Mouse (Mus musculus) hindbrain, embryonic 13.5 days (tissue): ENCODE measurements at regions not wholly inside any gene's neighbourhood (a gene's known extent, or its start where the extent isn't known, plus 50 kb on each side); places are given as distances from the start of the nearest gene placed in this dataset.

Source experiments
- ATAC-seq: fragments of 200-750 bp; cut with Nextera tagmentation; 2 replicates; pipeline ENCODE4 v1.8.0; 2017; ENCODE audit warnings: moderate TSS enrichment; ENCODE audit not compliant: low FRiP score
- H3K27ac ChIP-seq: fragments of 300-500 bp; sonication (generic); 2 replicates; pipeline ENCODE4 v1.5.1; 2015; ENCODE audit warnings: inconsistent platforms, mild to moderate bottlenecking, moderate library complexity
- H3K27me3 ChIP-seq: fragments of 300-500 bp; sonication (generic); 2 replicates; pipeline ENCODE4 v1.6.1; 2015; ENCODE audit warnings: mild to moderate bottlenecking, inconsistent platforms
- H3K36me3 ChIP-seq: fragments of 300-500 bp; sonication (generic); 2 replicates; pipeline ENCODE4 v1.6.1; 2015; ENCODE audit warnings: mild to moderate bottlenecking, inconsistent platforms
- H3K4me1 ChIP-seq: fragments of 300-500 bp; sonication (generic); replicated peaks from 2 replicates; pipeline ENCODE4 v1.6.1; 2015; ENCODE audit warnings: inconsistent platforms
- H3K4me2 ChIP-seq: fragments of 300-500 bp; sonication (generic); 2 replicates; pipeline ENCODE4 v1.6.1; 2015; ENCODE audit warnings: inconsistent platforms, mild to moderate bottlenecking, moderate library complexity
- H3K4me3 ChIP-seq: fragments of 300-500 bp; sonication (generic); 2 replicates; pipeline ENCODE4 v1.5.1; 2015; ENCODE audit warnings: mild to moderate bottlenecking, inconsistent platforms
- H3K9ac ChIP-seq: fragments of 300-500 bp; sonication (generic); 2 replicates; pipeline ENCODE4 v1.6.1; 2015; ENCODE audit warnings: mild to moderate bottlenecking, inconsistent platforms
- H3K9me3 ChIP-seq: fragments of 300-500 bp; sonication (generic); 2 replicates; pipeline ENCODE4 v1.6.1; 2016; ENCODE audit warnings: inconsistent platforms
- WGBS: fragments of 180-500 bp; shearing (Covaris S2); methylation state at CpG from one replicate; pipeline ENCODE4 v1.1.7; 2015; 5-methylcytosine and 5-hydroxymethylcytosine counted together

- H3K36me3 ChIP-seq, result no peaks in the 10 kb centered on the region
- no peak for ATAC-seq
- H3K4me1 ChIP-seq, result peaks cover 5% of the 10 kb centered on the region; the same call in 1 of the 2 replicates
- no peaks in the 10 kb centered on the region for H3K9me3 ChIP-seq
- no peak overlapping the region for H3K4me2 ChIP-seq
- H3K27ac ChIP-seq, result no peak overlapping the region
- 35% methylated on average over 3 of the region's 3 CpGs for WGBS
- H3K27me3 ChIP-seq, result peaks cover 11% of the 10 kb centered on the region; the same call in 1 of the 2 replicates
- H3K4me3 ChIP-seq, result no peak overlapping the region
- H3K9ac ChIP-seq, result no peak overlapping the region
Measured at GRCm38 (mm10) chr6:99853716-99854115, 127.5 kb upstream of the Prok2 start.

GRCm38 (mm10) chr6:99850706-99851105, 124.5 kb upstream of the Prok2 start:
- Histone ChIP-seq H3K36me3 (no peaks in the 10 kb centered on the region), H3K9me3 (no peaks in the 10 kb centered on the region), H3K4me3 (no peak overlapping the region), H3K4me2 (no peak overlapping the region), H3K9ac (no peak overlapping the region), H3K4me1 (peaks cover 5% of the 10 kb centered on the region; the same call in 1 of the 2 replicates), H3K27me3 (peaks cover 14% of the 10 kb centered on the region; the same call in 1 of the 2 replicates), H3K27ac (no peak overlapping the region)
- WGBS, result 76% methylated on average over 1 of the region's 1 CpGs
- no peak for ATAC-seq

GRCm38 (mm10) chr6:99845508-99845846, 119.3 kb upstream of the Prok2 start:
- Histone ChIP-seq H3K4me3 (no peak overlapping the region), H3K27ac (no peak overlapping the region), H3K36me3 (no peaks in the 10 kb centered on the region), H3K4me2 (no peak overlapping the region), H3K9ac (no peak overlapping the region), H3K27me3 (peaks cover 31% of the 10 kb centered on the region), H3K4me1 (peaks cover 19% of the 10 kb centered on the region), H3K9me3 (no peaks in the 10 kb centered on the region)
- 16% methylated on average over 4 of the region's 4 CpGs for WGBS
- ATAC-seq, result no peak

GRCm38 (mm10) chr6:99844775-99845507, 118.7 kb upstream of the Prok2 start:
- peak; percentile 56 for ATAC-seq
- Histone ChIP-seq H3K4me2 (no peak overlapping the region), H3K9ac (no peak overlapping the region), H3K36me3 (no peaks in the 10 kb centered on the region), H3K4me1 (peaks cover 19% of the 10 kb centered on the region), H3K9me3 (no peaks in the 10 kb centered on the region), H3K27ac (no peak overlapping the region), H3K4me3 (no peak overlapping the region), H3K27me3 (peaks cover 30% of the 10 kb centered on the region)
- 19% methylated on average over 4 of the region's 4 CpGs for WGBS

- ATAC-seq, result peak; percentile 18; the same call in 1 of the 2 replicates
- Histone ChIP-seq H3K27me3 (peaks cover 26% of the 10 kb centered on the region), H3K36me3 (no peaks in the 10 kb centered on the region), H3K4me2 (no peak overlapping the region), H3K27ac (no peak overlapping the region), H3K4me3 (no peak overlapping the region), H3K9me3 (no peaks in the 10 kb centered on the region), H3K4me1 (peaks cover 19% of the 10 kb centered on the region), H3K9ac (0 out of 2 replicates have a peak overlapping the region, but pooled peaks have one; percentile 1)
- WGBS, result 47% methylated on average over 3 of the region's 3 CpGs
Measured at GRCm38 (mm10) chr6:99843507-99843906, 117.3 kb upstream of the Prok2 start.

- H3K4me2 ChIP-seq, result no peak overlapping the region
- ATAC-seq, result no peak
- H3K27me3 ChIP-seq, result peaks cover 26% of the 10 kb centered on the region
- H3K36me3 ChIP-seq, result no peaks in the 10 kb centered on the region
- H3K9ac ChIP-seq, result no peak overlapping the region
- H3K27ac ChIP-seq, result no peak overlapping the region
- peaks cover 19% of the 10 kb centered on the region for H3K4me1 ChIP-seq
- H3K9me3 ChIP-seq, result no peaks in the 10 kb centered on the region
- no peak overlapping the region for H3K4me3 ChIP-seq
Measured at GRCm38 (mm10) chr6:99842723-99843122, 116.5 kb upstream of the Prok2 start.

- ATAC-seq, result no peak
- Histone ChIP-seq H3K9me3 (no peaks in the 10 kb centered on the region), H3K27ac (no peak overlapping the region), H3K27me3 (peaks cover 23% of the 10 kb centered on the region), H3K4me1 (peaks cover 19% of the 10 kb centered on the region), H3K9ac (no peak overlapping the region), H3K4me2 (no peak overlapping the region), H3K36me3 (no peaks in the 10 kb centered on the region), H3K4me3 (no peak overlapping the region)
- 87% methylated on average over 6 of the region's 6 CpGs for WGBS
Measured at GRCm38 (mm10) chr6:99840823-99841222, 114.6 kb upstream of the Prok2 start.

- no peak overlapping the region for H3K4me3 ChIP-seq
- H3K36me3 ChIP-seq, result no peaks in the 10 kb centered on the region
- no peak overlapping the region for H3K9ac ChIP-seq
- H3K9me3 ChIP-seq, result no peaks in the 10 kb centered on the region
- H3K27me3 ChIP-seq, result no peaks in the 10 kb centered on the region
- peaks cover 13% of the 10 kb centered on the region for H3K4me1 ChIP-seq
- 34% methylated on average over 3 of the region's 3 CpGs for WGBS
- ATAC-seq, result peak; percentile 73
- H3K4me2 ChIP-seq, result no peak overlapping the region
- H3K27ac ChIP-seq, result no peak overlapping the region
Measured at GRCm38 (mm10) chr6:99833323-99833722, 107.1 kb upstream of the Prok2 start.

- 94% methylated on average over 5 of the region's 5 CpGs for WGBS
- peaks cover 10% of the 10 kb centered on the region for H3K27me3 ChIP-seq
- no peak overlapping the region for H3K9ac ChIP-seq
- no peak overlapping the region for H3K4me3 ChIP-seq
- no peak overlapping the region for H3K27ac ChIP-seq
- H3K4me2 ChIP-seq, result no peak overlapping the region
- H3K4me1 ChIP-seq, result peaks cover 21% of the 10 kb centered on the region
- H3K9me3 ChIP-seq, result no peaks in the 10 kb centered on the region
- ATAC-seq, result no peak
- H3K36me3 ChIP-seq, result no peaks in the 10 kb centered on the region
Measured at GRCm38 (mm10) chr6:99827625-99828024, 101.4 kb upstream of the Prok2 start.

- WGBS, result 21% methylated on average over 6 of the region's 6 CpGs
- H3K27ac ChIP-seq, result no peak overlapping the region
- ATAC-seq, result peak; percentile 66
Measured at GRCm38 (mm10) chr6:99824808-99825207, 98.6 kb upstream of the Prok2 start.

GRCm38 (mm10) chr6:99822471-99822870, 96.3 kb upstream of the Prok2 start:
- H3K27ac ChIP-seq, result no peak overlapping the region
- peaks cover 30% of the 10 kb centered on the region for H3K27me3 ChIP-seq
- peaks cover 25% of the 10 kb centered on the region for H3K4me1 ChIP-seq
- H3K9ac ChIP-seq, result no peak overlapping the region
- 85% methylated on average over 2 of the region's 2 CpGs for WGBS
- no peaks in the 10 kb centered on the region for H3K9me3 ChIP-seq
- ATAC-seq, result no peak
- no peak overlapping the region for H3K4me2 ChIP-seq
- H3K36me3 ChIP-seq, result no peaks in the 10 kb centered on the region
- H3K4me3 ChIP-seq, result no peak overlapping the region

More at GRCm38 (mm10) chr6:99824808-99825207, 98.6 kb upstream of the Prok2 start:
- Histone ChIP-seq H3K36me3 (no peaks in the 10 kb centered on the region), H3K4me2 (no peak overlapping the region), H3K9me3 (no peaks in the 10 kb centered on the region), H3K27me3 (peaks cover 26% of the 10 kb centered on the region), H3K9ac (no peak overlapping the region), H3K4me1 (peaks cover 19% of the 10 kb centered on the region), H3K4me3 (no peak overlapping the region)

GRCm38 (mm10) chr6:99819255-99819929, 93.2 kb upstream of the Prok2 start:
- Histone ChIP-seq H3K4me1 (peaks cover 11% of the 10 kb centered on the region), H3K9ac (no peak overlapping the region), H3K27ac (no peak overlapping the region), H3K9me3 (no peaks in the 10 kb centered on the region), H3K27me3 (peaks cover 36% of the 10 kb centered on the region), H3K36me3 (no peaks in the 10 kb centered on the region), H3K4me2 (no peak overlapping the region), H3K4me3 (no peak overlapping the region)
- 48% methylated on average over 8 of the region's 8 CpGs for WGBS
- ATAC-seq, result no peak

GRCm38 (mm10) chr6:99818486-99818885, 92.3 kb upstream of the Prok2 start:
- no peaks in the 10 kb centered on the region for H3K36me3 ChIP-seq
- no peak for ATAC-seq
- H3K9me3 ChIP-seq, result no peaks in the 10 kb centered on the region
- H3K4me3 ChIP-seq, result no peak overlapping the region
- H3K27ac ChIP-seq, result no peak overlapping the region
- peaks cover 32% of the 10 kb centered on the region for H3K27me3 ChIP-seq
- H3K9ac ChIP-seq, result no peak overlapping the region
- WGBS, result 88% methylated on average over 6 of the region's 6 CpGs
- no peak overlapping the region for H3K4me2 ChIP-seq
- peaks cover 6% of the 10 kb centered on the region for H3K4me1 ChIP-seq
